8 mouse cellular contexts compared by ENCODE assay signal in genomic region chr5:8660738-8661151, GRCm38 (mm10). TPM values are rescaled to one million over a fixed set of nuclear protein-coding genes. Genes with fewer than 3 reads are reported as not detected.
A peak's percentile ranks its signal among the peaks of the same experiment; 100 is the strongest.
DNase-seq lines count a peak whose midpoint lies in the region; ATAC-seq lines count a peak whose summit lies in the region.

No protein-coding gene starts in this region.

- no peak overlapping the region for H3K27ac ChIP-seq in kidney, embryonic 14.5 days (ENCODE audit: low read depth, low read length)
- no peak overlapping the region for H3K27ac ChIP-seq in embryonic facial prominence, embryonic 11.5 days (replicated peaks; ENCODE audit: low read depth, low read length)
- H3K27ac ChIP-seq in intestine, embryonic 14.5 days (ENCODE audit: low read depth), result no peak overlapping the region
- no peak overlapping the region for H3K27ac ChIP-seq in midbrain, embryonic 15.5 days

- no peaks in the 10 kb centered on the region for H3K9me3 ChIP-seq in kidney, embryonic 14.5 days (ENCODE audit: control insufficient read depth, low read length)
- H3K9me3 ChIP-seq in embryonic facial prominence, embryonic 11.5 days (replicated peaks; ENCODE audit: control insufficient read depth, low read length), result no peaks in the 10 kb centered on the region
- no peaks in the 10 kb centered on the region for H3K9me3 ChIP-seq in intestine, embryonic 14.5 days (ENCODE audit: control insufficient read depth, low read length)
- H3K9me3 ChIP-seq in midbrain, embryonic 15.5 days, result no peaks in the 10 kb centered on the region

- H3K9ac ChIP-seq in kidney, embryonic 14.5 days (ENCODE audit: low read depth, low read length), result no peak overlapping the region
- H3K9ac ChIP-seq in embryonic facial prominence, embryonic 11.5 days (replicated peaks; ENCODE audit: low read length), result peak overlapping the region; percentile 46; the same call in 1 of the 2 replicates
- 0 out of 2 replicates have a peak overlapping the region, but pooled peaks have one; percentile 45 for H3K9ac ChIP-seq in intestine, embryonic 14.5 days (ENCODE audit: low read length)
- no peak overlapping the region for H3K9ac ChIP-seq in midbrain, embryonic 15.5 days

- H3K27me3 ChIP-seq in kidney, embryonic 14.5 days (ENCODE audit: control insufficient read depth, insufficient read depth, low read length), result no peaks in the 10 kb centered on the region
- no peaks in the 10 kb centered on the region for H3K27me3 ChIP-seq in embryonic facial prominence, embryonic 11.5 days (ENCODE audit: control insufficient read depth, insufficient read depth, low read length)
- no peaks in the 10 kb centered on the region for H3K27me3 ChIP-seq in intestine, embryonic 14.5 days (replicated peaks; ENCODE audit: control insufficient read depth, insufficient read depth, low read length)
- no peaks in the 10 kb centered on the region for H3K27me3 ChIP-seq in midbrain, embryonic 15.5 days (replicated peaks)

- H3K4me1 ChIP-seq in kidney, embryonic 14.5 days (ENCODE audit: control insufficient read depth, insufficient read depth, low read length), result no peaks in the 10 kb centered on the region
- no peaks in the 10 kb centered on the region for H3K4me1 ChIP-seq in embryonic facial prominence, embryonic 11.5 days (ENCODE audit: control insufficient read depth, insufficient read depth, low read length)
- no peaks in the 10 kb centered on the region for H3K4me1 ChIP-seq in intestine, embryonic 14.5 days (replicated peaks; ENCODE audit: control insufficient read depth, insufficient read depth, low read length)
- peaks cover 8% of the 10 kb centered on the region; the same call in 1 of the 2 replicates for H3K4me1 ChIP-seq in midbrain, embryonic 15.5 days

- DNase-seq in kidney, postnatal 25 days, result no peak
- DNase-seq in embryonic facial prominence, embryonic 11.5 days (ENCODE audit: low spot score), result peak; percentile 13
- DNase-seq in intestine, embryonic 14.5 days (ENCODE audit: low spot score), result peak; percentile 58
- DNase-seq in frontal cortex, postnatal 25 days (ENCODE audit: low spot score in 2 of 2), result no peak
- no peak for DNase-seq in frontal cortex, postnatal 10 days (ENCODE audit: low spot score in 2 of 2)
- no peak for DNase-seq in right cerebral cortex, postnatal 10 days (ENCODE audit: low spot score in 2 of 2)

- no peak for ATAC-seq in kidney, embryonic 14.5 days (ENCODE audit: low FRiP score, low TSS enrichment)
- no peak for ATAC-seq in embryonic facial prominence, embryonic 11.5 days (replicated peaks; ENCODE audit: insufficient number of reproducible peaks, low FRiP score, low TSS enrichment, low read depth)
- 0 out of 2 replicates have a peak, but pooled peaks have one; percentile 45 for ATAC-seq in intestine, embryonic 14.5 days (replicated peaks; ENCODE audit: low FRiP score, low TSS enrichment, low read depth)
- ATAC-seq in midbrain, embryonic 15.5 days (replicated peaks), result peak; percentile 33

- H3K4me3 ChIP-seq in kidney, embryonic 14.5 days (ENCODE audit: low read length), result peak overlapping the region; percentile 43
- peak overlapping the region; percentile 44; the same call in 1 of the 2 replicates for H3K4me3 ChIP-seq in embryonic facial prominence, embryonic 11.5 days (ENCODE audit: low read depth, low read length)
- peak overlapping the region; percentile 43 for H3K4me3 ChIP-seq in intestine, embryonic 14.5 days (ENCODE audit: low read depth, low read length)
- H3K4me3 ChIP-seq in midbrain, embryonic 15.5 days, result peak overlapping the region; percentile 44; the same call in 1 of the 2 replicates

- no peaks in the 10 kb centered on the region for H3K36me3 ChIP-seq in kidney, embryonic 14.5 days (ENCODE audit: control insufficient read depth, insufficient read depth, low read length)
- no peaks in the 10 kb centered on the region for H3K36me3 ChIP-seq in embryonic facial prominence, embryonic 11.5 days (replicated peaks; ENCODE audit: control insufficient read depth, insufficient read depth, low read depth, low read length)
- no peaks in the 10 kb centered on the region for H3K36me3 ChIP-seq in intestine, embryonic 14.5 days (ENCODE audit: control insufficient read depth, insufficient read depth, low read length)
- H3K36me3 ChIP-seq in midbrain, embryonic 15.5 days (replicated peaks), result no peaks in the 10 kb centered on the region

- H3K4me2 ChIP-seq in kidney, embryonic 14.5 days (replicated peaks; ENCODE audit: low read depth, low read length), result peak overlapping the region; percentile 69
- H3K4me2 ChIP-seq in embryonic facial prominence, embryonic 11.5 days (ENCODE audit: low read depth, low read length), result peak overlapping the region; percentile 75
- peak overlapping the region; percentile 86 for H3K4me2 ChIP-seq in intestine, embryonic 14.5 days (ENCODE audit: low read length)
- peak overlapping the region; percentile 82 for H3K4me2 ChIP-seq in midbrain, embryonic 15.5 days

- 70% methylated on average over 10 of the region's 10 CpGs for WGBS in kidney, embryonic 14.5 days
- WGBS in embryonic facial prominence, embryonic 11.5 days, result 66% methylated on average over 10 of the region's 10 CpGs
- WGBS in intestine, embryonic 14.5 days, result 52% methylated on average over 10 of the region's 10 CpGs
- 63% methylated on average over 10 of the region's 10 CpGs for whole genome bisulfite sequencing in midbrain, embryonic 15.5 days

RNA-seq across cellular contexts. Expression of gene Abcb1a, which starts 0.9 kb away (rescaled TPM):
- 0.14 and 0.46 TPM in 2 replicates for polyA plus RNA-seq in kidney, embryonic 14.5 days (2014; fragmentation: Nextera tagmentation; extraction: Ambion mirVana)
- polyA plus RNA-seq in embryonic facial prominence, embryonic 11.5 days (2014; fragmentation: Nextera tagmentation; extraction: Ambion mirVana), result 0.26 and 0.41 TPM in 2 replicates
- polyA plus RNA-seq in intestine, embryonic 14.5 days (2014; fragmentation: Nextera tagmentation; extraction: Ambion mirVana), result 5.8 and 8.2 TPM in 2 replicates
- polyA plus RNA-seq in midbrain, embryonic 15.5 days (2015; fragmentation: Nextera tagmentation; extraction: Ambion mirVana), result 1.9 TPM in 2 replicates

RNA-seq across cellular contexts. Expression of gene Rundc3b, which starts 38.0 kb away (rescaled TPM):
- 2.0 and 3.8 TPM in 2 replicates for polyA plus RNA-seq in kidney, embryonic 14.5 days (2014; fragmentation: Nextera tagmentation; extraction: Ambion mirVana)
- polyA plus RNA-seq in embryonic facial prominence, embryonic 11.5 days (2014; fragmentation: Nextera tagmentation; extraction: Ambion mirVana), result 7.3 and 7.4 TPM in 2 replicates
- 8.6 and 9.1 TPM in 2 replicates for polyA plus RNA-seq in intestine, embryonic 14.5 days (2014; fragmentation: Nextera tagmentation; extraction: Ambion mirVana)
- 48.0 and 48.3 TPM in 2 replicates for polyA plus RNA-seq in midbrain, embryonic 15.5 days (2015; fragmentation: Nextera tagmentation; extraction: Ambion mirVana)

Comparison
In these comparisons a context has a peak if more than half of its experiments do, and no peak if none do; other contexts are left out.
1. ATAC-seq: peak in intestine, embryonic 14.5 days (single experiment) and midbrain, embryonic 15.5 days (single experiment); none in kidney, embryonic 14.5 days (single experiment) and embryonic facial prominence, embryonic 11.5 days (single experiment).
2. H3K9ac ChIP-seq: peak in embryonic facial prominence, embryonic 11.5 days (single experiment) and intestine, embryonic 14.5 days (single experiment); none in kidney, embryonic 14.5 days (single experiment) and midbrain, embryonic 15.5 days (single experiment).
3. DNase-seq: peak in embryonic facial prominence, embryonic 11.5 days (single experiment) and intestine, embryonic 14.5 days (single experiment); none in kidney, postnatal 25 days (0 of 2), frontal cortex, postnatal 25 days (0 of 2), frontal cortex, postnatal 10 days (0 of 2) and right cerebral cortex, postnatal 10 days (0 of 2).
4. Peak in every context shown above with its lines, with median percentiles within 50 percentile points of each other: H3K4me2 ChIP-seq and H3K4me3 ChIP-seq.